Mouse (Mus musculus) T-cell, adult 2 months (primary cell): ENCODE results near the gene Acnat1.
"Not testable (repeated sequence)": the region's sequence is repeated elsewhere in the genome, so short reads cannot be mapped to it uniquely, and the experiment has no call there.

Experiments used
- DNase-seq: peaks from one replicate; pipeline ENCODE4 v3.0.0; 2022; ENCODE audit warnings: low spot score

Acnat1 gene

GRCm38 (mm10) chr4:49456171-49456570, 17.5 kb downstream of the Acnat1 start:
- DNase-seq, result no peak

- no peak for DNase-seq
These were observed 21.7 kb downstream of the Acnat1 start for GRCm38 (mm10) chr4:49451848-49452551.

- not testable (repeated sequence) for DNase-seq
These were observed 22.4 kb downstream of the Acnat1 start for GRCm38 (mm10) chr4:49451133-49451847.

- DNase-seq, result not testable (repeated sequence)
These were observed 36.7 kb downstream of the Acnat1 start for GRCm38 (mm10) chr4:49436968-49437367.

- not testable (repeated sequence) for DNase-seq
These were observed 63.6 kb downstream of the Acnat1 start for GRCm38 (mm10) chr4:49410151-49410550.

GRCm38 (mm10) chr4:49407957-49408356, 65.8 kb downstream of the Acnat1 start, which contains the start of gene Acnat2:
Gene Acnat2, minus strand, starts transcription at chr4:49408151.
- not testable (repeated sequence) for DNase-seq
